ENCODE assay signal across 14 mouse cellular contexts in genomic region chr5:147915038-147915566, GRCm38 (mm10). TPM values are rescaled to one million over a fixed set of nuclear protein-coding genes. Genes with fewer than 3 reads are reported as not detected.
DNase-seq lines count a peak whose midpoint lies in the region; ATAC-seq and TF ChIP-seq lines count a peak whose summit lies in the region.
"Had no signal": no experiment of that assay in that cellular context is flagged by ENCODE, and none has a peak within 500 bp of the region (broad histone marks: within the 10 kb centered on the region; RNA-seq: fewer than 3 reads in every experiment).

No protein-coding gene starts in this region.

- no peak for ATAC-seq in heart, embryonic 16.5 days (replicated peaks; ENCODE audit: extremely low read depth, insufficient read depth, low FRiP score)
- ATAC-seq in lung, postnatal 0 days: peak; percentile 16

- H3K9me3 ChIP-seq in heart, embryonic 16.5 days (replicated peaks; ENCODE audit: control insufficient read depth, low read length): 0 out of 2 replicates have a peak, but pooled peaks cover 3% of the 10 kb centered on the region
- no peaks in the 10 kb centered on the region for H3K9me3 ChIP-seq in ES-Bruce4 (replicated peaks; ENCODE audit: control insufficient read depth, insufficient read depth, low read length, poor library complexity, severe bottlenecking)
- no peaks in the 10 kb centered on the region for H3K9me3 ChIP-seq in lung, postnatal 0 days (ENCODE audit: low read length)
- H3K9me3 ChIP-seq: hindbrain, embryonic 10.5 days; limb, embryonic 13.5 days had no signal

- 45% methylated on average over 6 of the region's 6 CpGs for WGBS in heart, embryonic 16.5 days
- WGBS in lung, postnatal 0 days: 39% methylated on average over 6 of the region's 6 CpGs

- H3K4me3 ChIP-seq in heart, embryonic 16.5 days (ENCODE audit: low read length): no peak overlapping the region
- H3K4me3 ChIP-seq in layer of hippocampus, adult 2 months: no peak overlapping the region
- no peak overlapping the region for H3K4me3 ChIP-seq in ES-Bruce4 (ENCODE audit: low read depth, low read length)
- H3K4me3 ChIP-seq in lung, postnatal 0 days (ENCODE audit: low read depth, low read length): no peak overlapping the region
- H3K4me3 ChIP-seq: hindbrain, embryonic 10.5 days; limb, embryonic 13.5 days had no signal

- TF ChIP-seq POLR2A in ES-Bruce4 (IDR thresholded peaks at IDR 0.05; ENCODE audit: insufficient read depth, low read length): no peak

- TF ChIP-seq EP300 in ES-Bruce4 (IDR thresholded peaks at IDR 0.05; ENCODE audit: insufficient read depth, low read depth, low read length): no peak
- peak; percentile 88 for TF ChIP-seq EP300 in lung, postnatal 0 days (IDR thresholded peaks at IDR 0.05)

- peak; percentile 55 for TF ChIP-seq CTCF in layer of hippocampus, adult 2 months (conservative IDR thresholded peaks at IDR 0.05)
- TF ChIP-seq CTCF in ES-Bruce4 (IDR thresholded peaks at IDR 0.05; ENCODE audit: low read depth, low read length): peak; percentile 50
- peak; percentile 57 for TF ChIP-seq CTCF in lung, postnatal 0 days (IDR thresholded peaks at IDR 0.05)

- DNase-seq in heart, adult 8-10 months (ENCODE audit: low spot score): no peak
- DNase-seq in layer of hippocampus, adult 2 months (ENCODE audit: low spot score in 2 of 2): no peak
- no peak for DNase-seq in layer of hippocampus, adult 11-12 months (ENCODE audit: low spot score)
- DNase-seq in lung, postnatal 0 days (ENCODE audit: low spot score): peak; percentile 59
- no peak for DNase-seq in ovary, postnatal 36 days (ENCODE audit: low spot score)
- no peak for DNase-seq in yolk sac, embryonic 10.5 days (ENCODE audit: low spot score)
- DNase-seq: adrenal gland, postnatal 25 days; cerebellum, adult 18-20 months; embryo, embryonic 11 days; thymus, adult 2 months had no signal

- H3K9ac ChIP-seq in heart, embryonic 16.5 days (ENCODE audit: low read length): no peak overlapping the region
- H3K9ac ChIP-seq in ES-Bruce4 (ENCODE audit: low read depth, poor library complexity, severe bottlenecking): no peak overlapping the region
- H3K9ac ChIP-seq in lung, postnatal 0 days (replicated peaks; ENCODE audit: low read depth): no peak overlapping the region
- H3K9ac ChIP-seq: limb, embryonic 13.5 days had no signal

- no peaks in the 10 kb centered on the region for H3K36me3 ChIP-seq in heart, embryonic 16.5 days (ENCODE audit: control insufficient read depth, insufficient read depth)
- H3K36me3 ChIP-seq in ES-Bruce4 (ENCODE audit: control insufficient read depth, insufficient read depth, low read length, poor library complexity, severe bottlenecking): no peaks in the 10 kb centered on the region
- H3K36me3 ChIP-seq in lung, postnatal 0 days (ENCODE audit: insufficient read depth, low read length): no peaks in the 10 kb centered on the region
- H3K36me3 ChIP-seq: hindbrain, embryonic 10.5 days; limb, embryonic 13.5 days had no signal

- 0 out of 2 replicates have a peak, but pooled peaks cover 9% of the 10 kb centered on the region for H3K4me1 ChIP-seq in heart, embryonic 16.5 days (ENCODE audit: control insufficient read depth, insufficient read depth, low read length)
- peaks cover 3% of the 10 kb centered on the region for H3K4me1 ChIP-seq in ES-Bruce4 (ENCODE audit: control insufficient read depth, insufficient read depth, low read length)
- H3K4me1 ChIP-seq in lung, postnatal 0 days (ENCODE audit: insufficient read depth, low read depth, low read length): 0 out of 2 replicates have a peak, but pooled peaks cover 5% of the 10 kb centered on the region

- no peak overlapping the region for H3K4me2 ChIP-seq in heart, embryonic 16.5 days (ENCODE audit: low read depth, low read length)
- H3K4me2 ChIP-seq in lung, postnatal 0 days (replicated peaks; ENCODE audit: low read depth, low read length): no peak overlapping the region
- H3K4me2 ChIP-seq: limb, embryonic 13.5 days had no signal

- H3K27me3 ChIP-seq in heart, embryonic 16.5 days (ENCODE audit: control insufficient read depth, insufficient read depth, low read length): no peaks in the 10 kb centered on the region
- no peaks in the 10 kb centered on the region for H3K27me3 ChIP-seq in ES-Bruce4 (ENCODE audit: control insufficient read depth, insufficient read depth, low read length, poor library complexity, severe bottlenecking)
- H3K27me3 ChIP-seq in lung, postnatal 0 days (replicated peaks; ENCODE audit: insufficient read depth, low read length): no peaks in the 10 kb centered on the region
- H3K27me3 ChIP-seq: limb, embryonic 13.5 days had no signal

- peak overlapping the region; percentile 63 for H3K27ac ChIP-seq in heart, embryonic 16.5 days (ENCODE audit: low read length)
- H3K27ac ChIP-seq in layer of hippocampus, adult 2 months: no peak overlapping the region
- H3K27ac ChIP-seq in ES-Bruce4 (ENCODE audit: insufficient read depth, low read length): no peak overlapping the region
- H3K27ac ChIP-seq in lung, postnatal 0 days (ENCODE audit: low read length): no peak overlapping the region
- H3K27ac ChIP-seq: hindbrain, embryonic 10.5 days; limb, embryonic 13.5 days had no signal

RNA-seq across cellular contexts. Expression of gene Slc46a3, which starts 20.5 kb away (rescaled TPM):
- 3.6 and 3.8 TPM in 2 replicates for polyA plus RNA-seq in heart, embryonic 16.5 days (2015; fragmentation: Nextera tagmentation; extraction: Ambion mirVana)
- total RNA-seq in heart, adult 8-10 months (2022): 10 to 100 TPM; 15.8 to 19.1 (median 18.9) TPM
- 1 to 10 TPM; 7.7 to 8.0 TPM for total RNA-seq in layer of hippocampus, adult 2 months (2021)
- 2.5 and 3.9 TPM in 2 replicates for polyA plus RNA-seq in ES-Bruce4 (2011; ENCODE audit: insufficient read depth, insufficient read length, low read depth, missing spikeins)
- polyA plus RNA-seq in lung, postnatal 0 days (2015; fragmentation: Nextera tagmentation; extraction: Ambion mirVana): 9.4 and 10.7 TPM in 2 replicates

RNA-seq across cellular contexts. Expression of gene Mtus2, which starts 42.0 kb away (rescaled TPM):
- polyA plus RNA-seq in heart, embryonic 16.5 days (2015; fragmentation: Nextera tagmentation; extraction: Ambion mirVana): 123 and 131 TPM in 2 replicates
- 100 to 1,000 TPM in 1 of 4 experiments, 10 to 100 TPM in 3; 77.3 to 126 (median 92.3) TPM for total RNA-seq in heart, adult 8-10 months (2022)
- total RNA-seq in layer of hippocampus, adult 2 months (2021): 10 to 100 TPM; 32.5 to 36.0 TPM
- 2.4 and 4.7 TPM in 2 replicates for polyA plus RNA-seq in ES-Bruce4 (2011; ENCODE audit: insufficient read depth, insufficient read length, low read depth, missing spikeins)
- polyA plus RNA-seq in lung, postnatal 0 days (2015; fragmentation: Nextera tagmentation; extraction: Ambion mirVana): 5.5 TPM in 2 replicates

RNA-seq across cellular contexts. Expression of gene Pomp, which starts 54.8 kb away (rescaled TPM):
- 269 and 312 TPM in 2 replicates for polyA plus RNA-seq in heart, embryonic 16.5 days (2015; fragmentation: Nextera tagmentation; extraction: Ambion mirVana)
- total RNA-seq in heart, adult 8-10 months (2022): 100 to 1,000 TPM; 126 to 181 (median 148) TPM
- 100 to 1,000 TPM; 143 to 148 TPM for total RNA-seq in layer of hippocampus, adult 2 months (2021)
- polyA plus RNA-seq in ES-Bruce4 (2011; ENCODE audit: insufficient read depth, insufficient read length, low read depth, missing spikeins): 249 and 270 TPM in 2 replicates
- polyA plus RNA-seq in lung, postnatal 0 days (2015; fragmentation: Nextera tagmentation; extraction: Ambion mirVana): 393 and 397 TPM in 2 replicates

Comparison
In these comparisons a context has a peak if more than half of its experiments do, and no peak if none do; other contexts are left out.
1. RNA of gene Mtus2, which starts 42.0 kb away (polyA plus RNA-seq): 123 to 131 TPM in heart, embryonic 16.5 days; 5.5 TPM in lung, postnatal 0 days and 2.4 to 4.7 TPM in ES-Bruce4; every median in the first group is over 10 times any median in the second.
2. Peak in every context shown above with its lines, with median percentiles within 50 percentile points of each other: CTCF ChIP-seq.